Mouse (Mus musculus): ENCODE results near the gene Slx4ip.

DNA sequence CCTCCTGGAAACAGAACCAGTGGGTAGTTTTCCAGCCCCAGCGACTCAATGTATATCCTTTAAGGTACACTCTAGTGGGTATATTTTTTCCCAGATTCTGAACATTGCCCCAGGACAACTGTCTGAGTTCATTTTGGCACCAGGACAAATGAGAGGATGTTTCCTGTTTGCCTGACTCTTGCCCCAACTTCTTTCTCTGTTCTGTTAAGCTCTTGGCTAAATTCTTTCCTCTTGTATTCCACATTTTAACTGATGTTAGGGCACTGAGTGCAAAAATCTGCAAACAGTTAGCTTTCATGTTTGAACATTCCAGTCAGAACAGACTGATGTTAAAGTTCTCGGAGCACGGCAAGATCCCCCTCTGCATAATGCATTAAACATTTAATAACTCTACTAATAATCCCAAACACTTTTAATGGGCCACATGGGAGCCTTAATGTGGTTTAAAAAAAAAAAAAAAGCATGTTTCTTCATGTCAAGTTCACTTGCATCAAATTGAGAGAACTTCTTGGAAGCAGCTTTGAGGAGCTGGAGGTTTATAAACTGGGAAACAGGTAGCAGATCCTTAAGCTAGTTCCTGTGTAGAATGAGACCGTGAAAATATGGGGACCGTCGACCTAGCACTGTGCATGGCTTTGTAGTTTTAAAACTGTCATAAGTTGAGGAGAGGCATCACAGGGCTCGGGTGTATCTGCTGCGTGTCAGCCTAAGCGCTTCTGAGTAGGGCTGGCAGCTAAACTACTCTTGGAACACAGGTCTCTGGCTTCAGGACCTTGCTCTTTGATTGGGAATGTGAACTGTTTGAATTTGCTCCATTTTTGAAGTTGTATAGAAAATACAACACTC lies 64.9 kb downstream of the Slx4ip start:
- TF ChIP-seq FLI1 (IDR thresholded peaks at IDR 0.05; ENCODE audit: low read length) (no peak), GATA1 (IDR thresholded peaks at IDR 0.05; ENCODE audit: borderline replicate concordance, low read length) (no peak)

Measured in megakaryocyte, embryonic 14.5 days (primary cell).